Mouse (Mus musculus): Measurements from ENCODE around the gene 1700014D04Rik. TPM values are rescaled to one million over a fixed set of nuclear protein-coding genes. Genes with fewer than 3 reads are reported as not detected.

The 1700014D04Rik gene
- polyA plus RNA-seq, 1 experiment from 2014 or later = not detected

- Histone ChIP-seq H3K9me3 (replicated peaks; ENCODE audit: control insufficient read depth, low read length) (no peaks in the 10 kb centered on the region), H3K36me3 (replicated peaks; ENCODE audit: control insufficient read depth, insufficient read depth, low read depth, low read length) (no peaks in the 10 kb centered on the region), H3K4me1 (ENCODE audit: control insufficient read depth, insufficient read depth, low read length) (no peaks in the 10 kb centered on the region), H3K9ac (replicated peaks; ENCODE audit: low read length) (no peak within 1 kb of the TSS), H3K27me3 (ENCODE audit: control insufficient read depth, insufficient read depth, low read length) (no peaks in the 10 kb centered on the region), H3K27ac (replicated peaks; ENCODE audit: low read depth, low read length) (no peak within 1 kb of the TSS), H3K4me2 (ENCODE audit: low read depth, low read length) (no peak within 1 kb of the TSS), H3K4me3 (ENCODE audit: low read depth, low read length) (no peak within 1 kb of the TSS)
- ATAC-seq (replicated peaks; ENCODE audit: insufficient number of reproducible peaks, low FRiP score, low TSS enrichment, low read depth) = no peak
- 82% methylated on average over 3 of the region's 3 CpGs for WGBS
- DNase-seq (ENCODE audit: low spot score) = no peak
Measured at GRCm38 (mm10) chr13:59694008-59694407, 52.5 kb downstream of the 1700014D04Rik start, which contains the start of gene 4921517D22Rik. Gene 4921517D22Rik (minus strand): TSS chr13:59694108.

GRCm38 (mm10) chr13:59691478-59691877 is 55.1 kb downstream of the 1700014D04Rik start:
- Histone ChIP-seq H3K4me3 (ENCODE audit: low read depth, low read length) (no peak overlapping the region), H3K9me3 (replicated peaks; ENCODE audit: control insufficient read depth, low read length) (no peaks in the 10 kb centered on the region), H3K4me2 (ENCODE audit: low read depth, low read length) (no peak overlapping the region), H3K9ac (replicated peaks; ENCODE audit: low read length) (no peak overlapping the region), H3K36me3 (replicated peaks; ENCODE audit: control insufficient read depth, insufficient read depth, low read depth, low read length) (no peaks in the 10 kb centered on the region), H3K4me1 (ENCODE audit: control insufficient read depth, insufficient read depth, low read length) (no peaks in the 10 kb centered on the region), H3K27me3 (ENCODE audit: control insufficient read depth, insufficient read depth, low read length) (no peaks in the 10 kb centered on the region), H3K27ac (replicated peaks; ENCODE audit: low read depth, low read length) (no peak overlapping the region)
- ATAC-seq (replicated peaks; ENCODE audit: insufficient number of reproducible peaks, low FRiP score, low TSS enrichment, low read depth) = no peak
- DNase-seq (ENCODE audit: low spot score) = no peak
- WGBS = 55% methylated on average over 10 of the region's 10 CpGs

Other genes starting within 250 kb of the 1700014D04Rik start
- 17.8 and 18.4 TPM in 2 replicates for gene Agtpbp1, start 161.5 kb downstream of the 1700014D04Rik start, polyA plus RNA-seq (2014; fragmentation: Nextera tagmentation; extraction: Ambion mirVana)
- 104 and 105 TPM in 2 replicates for gene Naa35, start 161.5 kb downstream of the 1700014D04Rik start, polyA plus RNA-seq (2014; fragmentation: Nextera tagmentation; extraction: Ambion mirVana)
- 88.0 and 97.5 TPM in 2 replicates for gene Golm1, start 70.9 kb downstream of the 1700014D04Rik start, polyA plus RNA-seq (2014; fragmentation: Nextera tagmentation; extraction: Ambion mirVana)
- not detected in 2 replicates for gene 4921517D22Rik, start 52.6 kb downstream of the 1700014D04Rik start, polyA plus RNA-seq (2014; fragmentation: Nextera tagmentation; extraction: Ambion mirVana)
- gene Spata31d1a, start 36.4 kb downstream of the 1700014D04Rik start, polyA plus RNA-seq (2014; fragmentation: Nextera tagmentation; extraction: Ambion mirVana) = 0.11 TPM in 1 of 2 replicates, not detected in the other
- gene Spata31d1b, start 34.5 kb downstream of the 1700014D04Rik start, polyA plus RNA-seq (2014; fragmentation: Nextera tagmentation; extraction: Ambion mirVana) = not detected in 2 replicates
- not detected in 2 replicates for gene Spata31d1d, start 15.0 kb downstream of the 1700014D04Rik start, polyA plus RNA-seq (2014; fragmentation: Nextera tagmentation; extraction: Ambion mirVana)
- 117 and 125 TPM in 2 replicates for gene Isca1, start 23.1 kb upstream of the 1700014D04Rik start, polyA plus RNA-seq (2014; fragmentation: Nextera tagmentation; extraction: Ambion mirVana)
- gene Gm49354, start 35.5 kb upstream of the 1700014D04Rik start, polyA plus RNA-seq (2014; fragmentation: Nextera tagmentation; extraction: Ambion mirVana) = not detected in 2 replicates
- 48.7 and 50.0 TPM in 2 replicates for gene Tut7, start 76.4 kb upstream of the 1700014D04Rik start, polyA plus RNA-seq (2014; fragmentation: Nextera tagmentation; extraction: Ambion mirVana)

Data from embryonic facial prominence, embryonic 11.5 days (tissue).